ENCODE assay signal across 10 mouse cellular contexts in the genomic region with DNA sequence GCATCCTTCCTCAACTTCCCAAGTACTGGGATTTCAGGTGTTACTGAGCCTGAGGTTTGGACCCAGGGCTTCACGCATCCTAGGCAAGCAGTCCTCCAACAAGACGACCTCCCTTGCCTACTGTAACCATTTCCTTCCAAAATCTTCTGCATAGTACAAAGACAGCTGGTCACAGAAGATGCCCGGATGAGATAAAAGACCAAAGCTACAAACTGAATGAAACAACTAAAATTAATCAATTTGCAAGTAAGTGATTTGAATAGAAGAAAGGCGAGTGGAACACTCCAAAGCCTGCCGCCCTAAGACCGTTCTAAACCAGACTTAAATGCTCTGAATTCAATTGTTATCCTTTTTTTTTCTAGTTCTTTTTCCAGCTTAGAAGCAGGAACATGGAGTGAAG. TPM values are rescaled to one million over a fixed set of nuclear protein-coding genes. Genes with fewer than 3 reads are reported as not detected.
DNase-seq lines count a peak whose midpoint lies in the region; ATAC-seq and TF ChIP-seq lines count a peak whose summit lies in the region.
"Had no signal": no experiment of that assay in that cellular context is flagged by ENCODE, and none has a peak within 500 bp of the region (broad histone marks: within the 10 kb centered on the region; RNA-seq: fewer than 3 reads in every experiment).

No protein-coding gene starts in this region.

- no peak for TF ChIP-seq POLR2A in cerebellum, adult 2 months (IDR thresholded peaks at IDR 0.05; ENCODE audit: borderline replicate concordance, insufficient read depth, low read length)

- no peak for TF ChIP-seq EP300 in liver, postnatal 0 days (IDR thresholded peaks at IDR 0.05; ENCODE audit: low read depth)

- H3K9me3 ChIP-seq in heart, embryonic 12.5 days (replicated peaks): no peaks in the 10 kb centered on the region
- no peaks in the 10 kb centered on the region for H3K9me3 ChIP-seq in neural tube, embryonic 11.5 days (ENCODE audit: control insufficient read depth, low read length)
- H3K9me3 ChIP-seq in liver, postnatal 0 days (ENCODE audit: low read length): no peaks in the 10 kb centered on the region
- H3K9me3 ChIP-seq: limb, embryonic 12.5 days had no signal

- H3K36me3 ChIP-seq in heart, embryonic 12.5 days: no peaks in the 10 kb centered on the region
- H3K36me3 ChIP-seq in neural tube, embryonic 11.5 days (ENCODE audit: control insufficient read depth, insufficient read depth, low read length): no peaks in the 10 kb centered on the region
- no peaks in the 10 kb centered on the region for H3K36me3 ChIP-seq in liver, postnatal 0 days (replicated peaks; ENCODE audit: insufficient read depth, low read length)
- H3K36me3 ChIP-seq: limb, embryonic 12.5 days had no signal

- H3K9ac ChIP-seq in heart, embryonic 12.5 days: no peak overlapping the region
- H3K9ac ChIP-seq in neural tube, embryonic 11.5 days (ENCODE audit: low read length): no peak overlapping the region
- H3K9ac ChIP-seq in liver, postnatal 0 days (replicated peaks): no peak overlapping the region
- H3K9ac ChIP-seq: limb, embryonic 12.5 days had no signal

- DNase-seq in heart, postnatal 36 days: no peak
- no peak for DNase-seq in neural tube, embryonic 11.5 days (ENCODE audit: low spot score)
- no peak for DNase-seq in neural tube, embryonic 10.5 days (ENCODE audit: extremely low spot score, low spot score)
- no peak for DNase-seq in liver, postnatal 0 days
- no peak for DNase-seq in yolk sac, embryonic 10.5 days (ENCODE audit: low spot score)
- DNase-seq in cerebellum, adult 2 months: no peak
- DNase-seq in cerebellum, postnatal 25 days: no peak
- DNase-seq: cerebellum, adult 11-12 months had no signal

- H3K27me3 ChIP-seq in heart, embryonic 12.5 days (replicated peaks): peaks cover 10% of the 10 kb centered on the region; the same call in 1 of the 2 replicates
- peaks cover 8% of the 10 kb centered on the region; the same call in 1 of the 2 replicates for H3K27me3 ChIP-seq in neural tube, embryonic 11.5 days (ENCODE audit: control insufficient read depth, insufficient read depth, low read length)
- H3K27me3 ChIP-seq in liver, postnatal 0 days (ENCODE audit: insufficient read depth, low read length): no peaks in the 10 kb centered on the region
- H3K27me3 ChIP-seq in cerebellum, adult 2 months (ENCODE audit: control insufficient read depth, insufficient read depth, low read length): no peaks in the 10 kb centered on the region

- no peak overlapping the region; the same call in 1 of the 2 replicates for H3K4me3 ChIP-seq in heart, embryonic 12.5 days
- no peak overlapping the region for H3K4me3 ChIP-seq in neural tube, embryonic 11.5 days (ENCODE audit: low read depth, low read length)
- H3K4me3 ChIP-seq in liver, postnatal 0 days (ENCODE audit: low read depth, low read length): no peak overlapping the region
- H3K4me3 ChIP-seq in cerebellum, adult 2 months (replicated peaks; ENCODE audit: insufficient read depth, low read depth, low read length): no peak overlapping the region
- H3K4me3 ChIP-seq: limb, embryonic 12.5 days had no signal

- peaks cover 56% of the 10 kb centered on the region for H3K4me1 ChIP-seq in heart, embryonic 12.5 days (replicated peaks)
- peaks cover 13% of the 10 kb centered on the region; the same call in 1 of the 2 replicates for H3K4me1 ChIP-seq in neural tube, embryonic 11.5 days (ENCODE audit: control insufficient read depth, insufficient read depth, low read length)
- H3K4me1 ChIP-seq in liver, postnatal 0 days (ENCODE audit: insufficient read depth): peaks cover 59% of the 10 kb centered on the region
- H3K4me1 ChIP-seq in cerebellum, adult 2 months (ENCODE audit: control insufficient read depth, insufficient read depth, low read length): peaks cover 10% of the 10 kb centered on the region

- intact Hi-C loops in heart, postnatal 36 days (cut with DNase I): no loop called here

- ATAC-seq in heart, embryonic 12.5 days (ENCODE audit: insufficient number of reproducible peaks, low FRiP score): no peak
- no peak for ATAC-seq in neural tube, embryonic 11.5 days (ENCODE audit: insufficient read depth, low FRiP score, low TSS enrichment)
- no peak for ATAC-seq in liver, postnatal 0 days

- 49% methylated on average over 6 of the region's 6 CpGs for WGBS in heart, embryonic 12.5 days
- WGBS in neural tube, embryonic 11.5 days: 61% methylated on average over 6 of the region's 6 CpGs
- 56% methylated on average over 6 of the region's 6 CpGs for WGBS in liver, postnatal 0 days (ENCODE audit: insufficient replicate concordance)
- WGBS in cerebellum, adult 2 months: 69% methylated on average over 6 of the region's 6 CpGs

- peak overlapping the region; percentile 59 for H3K4me2 ChIP-seq in heart, embryonic 12.5 days
- H3K4me2 ChIP-seq in neural tube, embryonic 11.5 days (ENCODE audit: low read depth): peak overlapping the region; percentile 19; the same call in 1 of the 2 replicates
- H3K4me2 ChIP-seq in liver, postnatal 0 days (ENCODE audit: low read depth, low read length): peak overlapping the region; percentile 49

- no peak for TF ChIP-seq CTCF in liver, postnatal 0 days (IDR thresholded peaks at IDR 0.05; ENCODE audit: low read depth)
- no peak for TF ChIP-seq CTCF in cerebellum, adult 2 months (IDR thresholded peaks at IDR 0.05; ENCODE audit: borderline replicate concordance, insufficient read depth, low read depth, low read length)

- peak overlapping the region; percentile 41; the same call in 1 of the 2 replicates for H3K27ac ChIP-seq in heart, embryonic 12.5 days (ENCODE audit: poor library complexity, severe bottlenecking)
- H3K27ac ChIP-seq in neural tube, embryonic 11.5 days (ENCODE audit: low read depth, low read length): no peak overlapping the region
- 0 out of 2 replicates have a peak overlapping the region, but pooled peaks have one; percentile 88 for H3K27ac ChIP-seq in liver, postnatal 0 days (ENCODE audit: low read depth)
- H3K27ac ChIP-seq in cerebellum, adult 2 months (ENCODE audit: insufficient read depth, low read length): no peak overlapping the region
- H3K27ac ChIP-seq: limb, embryonic 12.5 days had no signal

RNA-seq across cellular contexts. Expression of gene Frat1, which starts 5.6 kb away (rescaled TPM):
- polyA plus RNA-seq in heart, embryonic 12.5 days (2016; fragmentation: Nextera tagmentation; extraction: Ambion mirVana): 2.5 and 3.2 TPM in 2 replicates
- total RNA-seq in heart, postnatal 36 days (2021): 1 to 10 TPM; 4.6 to 6.2 TPM
- polyA plus RNA-seq in neural tube, embryonic 11.5 days (2014; fragmentation: Nextera tagmentation; extraction: Ambion mirVana): 8.6 and 8.9 TPM in 2 replicates
- 7.8 and 8.1 TPM in 2 replicates for polyA plus RNA-seq in liver, postnatal 0 days (2015; fragmentation: Nextera tagmentation; extraction: Ambion mirVana)
- polyA plus RNA-seq in cerebellum, adult 2 months (2012; rRNA removed): 13.2 and 14.7 TPM in 2 replicates

RNA-seq across cellular contexts. Expression of gene Frat2, which starts 12.5 kb away (rescaled TPM):
- polyA plus RNA-seq in heart, embryonic 12.5 days (2016; fragmentation: Nextera tagmentation; extraction: Ambion mirVana): 3.6 TPM in 2 replicates
- total RNA-seq in heart, postnatal 36 days (2021): 1 to 10 TPM; 5.0 to 7.7 TPM
- 6.5 and 8.7 TPM in 2 replicates for polyA plus RNA-seq in neural tube, embryonic 11.5 days (2014; fragmentation: Nextera tagmentation; extraction: Ambion mirVana)
- 3.3 and 3.7 TPM in 2 replicates for polyA plus RNA-seq in liver, postnatal 0 days (2015; fragmentation: Nextera tagmentation; extraction: Ambion mirVana)
- 6.9 and 7.1 TPM in 2 replicates for polyA plus RNA-seq in cerebellum, adult 2 months (2012; rRNA removed)

RNA-seq across cellular contexts. Expression of gene Arhgap19, which starts 33.6 kb away (rescaled TPM):
- polyA plus RNA-seq in heart, embryonic 12.5 days (2016; fragmentation: Nextera tagmentation; extraction: Ambion mirVana): 17.8 and 19.5 TPM in 2 replicates
- total RNA-seq in heart, postnatal 36 days (2021): 1 to 10 TPM; 1.8 to 2.4 TPM
- 37.0 and 37.3 TPM in 2 replicates for polyA plus RNA-seq in neural tube, embryonic 11.5 days (2014; fragmentation: Nextera tagmentation; extraction: Ambion mirVana)
- 10.5 and 12.9 TPM in 2 replicates for polyA plus RNA-seq in liver, postnatal 0 days (2015; fragmentation: Nextera tagmentation; extraction: Ambion mirVana)
- polyA plus RNA-seq in cerebellum, adult 2 months (2012; rRNA removed): 2.4 and 2.5 TPM in 2 replicates

Comparison
In these comparisons a context has a peak if more than half of its experiments do, and no peak if none do; other contexts are left out.
1. H3K27ac ChIP-seq: peak in heart, embryonic 12.5 days (single experiment) and liver, postnatal 0 days (single experiment); none in neural tube, embryonic 11.5 days (single experiment) and cerebellum, adult 2 months (single experiment).
2. Peak in every context shown above with its lines, with median percentiles within 50 percentile points of each other: H3K4me2 ChIP-seq.